Mouse (Mus musculus) megakaryocyte, embryonic 14.5 days (primary cell): Measurements from ENCODE around the gene P2rx6.

Source experiments
- FLI1 ChIP-seq: IDR thresholded peaks from 2 replicates; pipeline ENCODE4 v1.6.1; 2012; ENCODE audit warnings: low read length, inconsistent platforms, mixed read lengths
- GATA1 ChIP-seq: IDR thresholded peaks from 3 replicates; pipeline ENCODE4 v1.6.1; 2012; ENCODE audit warnings: mixed read lengths, low read length, inconsistent platforms, borderline replicate concordance

DNA sequence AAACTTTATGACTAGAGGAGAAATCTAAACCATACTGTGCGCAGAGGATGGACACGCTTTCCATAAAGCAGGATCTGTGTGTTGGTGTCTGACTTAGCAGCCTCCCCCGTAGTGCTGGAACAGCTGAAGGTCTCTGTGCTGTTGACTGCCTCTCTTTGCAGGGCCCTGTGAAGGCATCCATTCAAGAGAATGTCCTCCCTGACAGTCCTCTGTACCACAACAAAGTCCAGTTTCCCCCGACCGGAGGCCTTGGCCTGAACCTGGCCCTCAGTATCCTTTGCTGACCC, 64.5 kb downstream of the P2rx6 start:
- TF ChIP-seq FLI1 (no peak), GATA1 (no peak)
